Mouse (Mus musculus): ENCODE data around the gene Zbtb49. TPM values are rescaled to one million over a fixed set of nuclear protein-coding genes. Genes with fewer than 3 reads are reported as not detected.

The Zbtb49 gene
- polyA plus RNA-seq, 1 experiment: 7.1 TPM

DNA sequence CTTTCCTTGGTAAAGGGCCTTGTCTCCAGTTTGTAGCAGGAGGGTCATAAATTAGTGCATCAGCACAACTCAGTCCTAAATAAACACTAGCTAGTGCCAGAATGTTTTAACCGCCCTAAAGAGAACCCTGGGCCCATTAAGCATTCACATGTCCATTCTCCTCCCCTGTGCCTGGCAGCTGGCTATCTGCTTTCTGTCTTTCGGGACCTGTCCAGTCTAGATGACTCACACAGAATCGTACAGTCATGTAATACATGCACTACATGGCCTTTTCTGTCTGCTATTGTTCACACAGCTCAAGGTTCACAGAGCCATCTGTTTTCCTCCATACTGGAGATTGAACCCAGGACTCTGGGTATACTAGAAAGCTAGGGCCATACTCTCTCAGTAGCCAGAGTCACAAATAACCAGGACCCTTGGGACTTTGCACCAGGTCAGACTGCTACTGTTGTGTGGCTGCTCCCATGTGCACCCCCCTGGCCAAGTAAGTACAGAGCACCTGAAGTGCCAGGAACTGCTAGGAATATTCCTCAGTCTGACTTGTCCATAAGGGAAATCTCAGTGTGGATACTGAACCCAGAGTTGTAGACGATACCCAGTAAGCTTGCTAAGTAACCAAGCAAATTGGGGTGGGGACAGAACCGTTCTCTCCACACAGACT lies 23.3 kb downstream of the Zbtb49 start:
- DNase-seq: no peak
- H3K4me1 ChIP-seq (ENCODE audit: control insufficient read depth, insufficient read depth, low read length): no peaks in the 10 kb centered on the region
- TF ChIP-seq CTCF (conservative IDR thresholded peaks at IDR 0.05; ENCODE audit: insufficient read depth, insufficient read length, low read depth, low read length) (no peak), POLR2A (IDR thresholded peaks at IDR 0.05; ENCODE audit: low read depth, low read length) (no peak)
- 66% methylated on average over 5 of the region's 5 CpGs for WGBS
- no peak overlapping the region for H3K27ac ChIP-seq (ENCODE audit: insufficient read depth, low read depth, low read length)
- no peak overlapping the region for H3K4me3 ChIP-seq (ENCODE audit: insufficient read depth, low read depth, low read length)
- H3K36me3 ChIP-seq (ENCODE audit: control insufficient read depth, insufficient read depth, low read length): no peaks in the 10 kb centered on the region
- no peaks in the 10 kb centered on the region for H3K27me3 ChIP-seq (replicated peaks; ENCODE audit: control insufficient read depth, insufficient read depth, low read length)

DNA sequence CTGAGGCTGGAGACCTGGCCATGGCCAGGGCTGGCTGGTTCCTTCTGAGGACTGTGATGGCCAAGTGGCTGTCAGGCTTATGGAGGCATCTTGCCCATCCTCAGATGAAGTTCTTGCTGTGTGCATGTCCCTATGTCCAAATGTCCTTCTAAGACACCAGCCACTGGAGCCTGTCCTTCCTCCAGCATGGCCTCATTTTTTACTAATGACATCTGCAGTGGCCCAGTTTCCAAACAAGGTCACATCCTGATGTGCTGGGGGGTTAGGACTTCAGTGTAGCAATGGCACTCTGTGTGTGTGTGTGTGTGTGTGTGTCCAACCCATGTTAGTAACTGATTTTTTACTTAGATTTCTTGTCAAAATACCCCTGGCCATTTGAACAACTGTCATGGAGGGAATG lies 24.3 kb downstream of the Zbtb49 start:
- TF ChIP-seq POLR2A (IDR thresholded peaks at IDR 0.05; ENCODE audit: low read depth, low read length): no peak
- no peak for TF ChIP-seq CTCF (conservative IDR thresholded peaks at IDR 0.05; ENCODE audit: insufficient read depth, insufficient read length, low read depth, low read length)
- DNase-seq: no peak
- Histone ChIP-seq H3K27me3 (replicated peaks; ENCODE audit: control insufficient read depth, insufficient read depth, low read length) (no peaks in the 10 kb centered on the region), H3K4me1 (ENCODE audit: control insufficient read depth, insufficient read depth, low read length) (no peaks in the 10 kb centered on the region), H3K36me3 (ENCODE audit: control insufficient read depth, insufficient read depth, low read length) (no peaks in the 10 kb centered on the region), H3K27ac (ENCODE audit: insufficient read depth, low read depth, low read length) (no peak overlapping the region), H3K4me3 (ENCODE audit: insufficient read depth, low read depth, low read length) (no peak overlapping the region)

DNA sequence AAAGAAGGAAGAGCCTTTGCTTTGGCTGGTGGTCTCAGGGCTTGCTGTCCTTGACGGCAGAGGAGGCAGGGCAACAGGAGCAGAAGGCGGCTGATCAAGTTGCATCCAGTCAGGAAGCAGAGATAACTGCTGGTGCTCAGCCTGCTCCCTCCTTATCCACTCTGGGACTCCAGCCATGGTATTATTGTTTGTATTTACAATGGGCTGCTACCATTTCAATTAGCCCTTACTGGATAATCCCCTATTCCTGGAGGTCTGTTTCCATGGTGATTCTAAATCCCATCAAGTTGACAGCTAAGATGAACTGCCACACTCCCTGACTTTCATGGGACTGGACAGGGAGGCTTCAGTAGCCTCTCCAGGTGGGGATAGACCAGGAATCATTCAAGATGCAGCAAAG lies 25.3 kb downstream of the Zbtb49 start:
- no peak for TF ChIP-seq POLR2A (IDR thresholded peaks at IDR 0.05; ENCODE audit: low read depth, low read length)
- no peak for TF ChIP-seq CTCF (conservative IDR thresholded peaks at IDR 0.05; ENCODE audit: insufficient read depth, insufficient read length, low read depth, low read length)
- Histone ChIP-seq H3K36me3 (ENCODE audit: control insufficient read depth, insufficient read depth, low read length) (no peaks in the 10 kb centered on the region), H3K27ac (ENCODE audit: insufficient read depth, low read depth, low read length) (no peak overlapping the region), H3K27me3 (replicated peaks; ENCODE audit: control insufficient read depth, insufficient read depth, low read length) (no peaks in the 10 kb centered on the region), H3K4me3 (ENCODE audit: insufficient read depth, low read depth, low read length) (no peak overlapping the region), H3K4me1 (ENCODE audit: control insufficient read depth, insufficient read depth, low read length) (no peaks in the 10 kb centered on the region)
- DNase-seq: no peak
- 38% methylated on average over 2 of the region's 2 CpGs for WGBS

DNA sequence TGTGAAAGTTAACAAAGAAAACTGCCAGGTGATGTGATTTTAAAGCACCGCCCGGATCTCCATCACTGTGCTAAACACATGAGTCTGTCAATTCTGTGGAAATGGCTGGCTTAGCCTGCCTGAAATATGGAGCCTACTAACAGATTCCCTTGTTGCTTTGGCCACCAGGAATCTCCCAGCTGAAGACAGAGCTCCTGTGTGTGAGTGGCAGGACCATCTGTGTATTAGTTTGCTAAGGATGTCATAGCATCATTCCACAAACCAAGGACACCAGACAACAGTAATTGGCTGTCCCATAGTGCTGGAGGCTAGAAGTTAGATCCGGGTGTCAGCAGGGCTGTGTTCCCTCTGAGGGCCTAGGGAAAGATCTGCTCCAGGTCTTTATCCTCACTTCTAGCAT lies 29.4 kb downstream of the Zbtb49 start:
- TF ChIP-seq POLR2A (IDR thresholded peaks at IDR 0.05; ENCODE audit: low read depth, low read length) (no peak), CTCF (conservative IDR thresholded peaks at IDR 0.05; ENCODE audit: insufficient read depth, insufficient read length, low read depth, low read length) (no peak)
- H3K4me1 ChIP-seq (ENCODE audit: control insufficient read depth, insufficient read depth, low read length): no peaks in the 10 kb centered on the region
- DNase-seq: no peak
- no peak overlapping the region for H3K4me3 ChIP-seq (ENCODE audit: insufficient read depth, low read depth, low read length)
- no peaks in the 10 kb centered on the region for H3K36me3 ChIP-seq (ENCODE audit: control insufficient read depth, insufficient read depth, low read length)
- 93% methylated on average over 3 of the region's 3 CpGs for WGBS
- H3K27me3 ChIP-seq (replicated peaks; ENCODE audit: control insufficient read depth, insufficient read depth, low read length): no peaks in the 10 kb centered on the region
- H3K27ac ChIP-seq (ENCODE audit: insufficient read depth, low read depth, low read length): no peak overlapping the region

DNA sequence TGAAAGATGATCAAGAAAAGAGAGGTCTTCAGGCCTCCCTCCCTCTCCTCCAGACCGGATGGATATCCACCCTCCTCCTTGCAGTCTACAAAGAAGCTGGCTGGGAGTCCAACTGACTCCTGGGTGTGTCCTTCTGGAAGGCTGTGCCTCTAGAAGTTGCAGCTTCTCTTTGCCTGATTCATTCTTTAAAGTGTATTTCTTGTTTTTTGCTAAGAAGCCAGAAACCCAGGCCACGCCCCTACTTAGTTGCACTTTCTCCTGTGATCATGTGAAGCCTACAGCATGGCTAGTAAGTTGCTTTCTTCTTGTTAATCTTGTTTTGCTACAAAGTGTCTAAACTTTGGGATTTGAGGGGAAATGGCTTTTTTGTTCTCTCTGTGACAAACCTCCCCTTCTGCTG lies 33.3 kb downstream of the Zbtb49 start:
- no peak for DNase-seq
- Histone ChIP-seq H3K36me3 (ENCODE audit: control insufficient read depth, insufficient read depth, low read length) (no peaks in the 10 kb centered on the region), H3K27me3 (replicated peaks; ENCODE audit: control insufficient read depth, insufficient read depth, low read length) (no peaks in the 10 kb centered on the region), H3K4me3 (ENCODE audit: insufficient read depth, low read depth, low read length) (no peak overlapping the region), H3K4me1 (ENCODE audit: control insufficient read depth, insufficient read depth, low read length) (no peaks in the 10 kb centered on the region), H3K27ac (ENCODE audit: insufficient read depth, low read depth, low read length) (no peak overlapping the region)
- no peak for TF ChIP-seq CTCF (conservative IDR thresholded peaks at IDR 0.05; ENCODE audit: insufficient read depth, insufficient read length, low read depth, low read length)
- no peak for TF ChIP-seq POLR2A (IDR thresholded peaks at IDR 0.05; ENCODE audit: low read depth, low read length)
- WGBS: 85% methylated on average over 2 of the region's 2 CpGs

DNA sequence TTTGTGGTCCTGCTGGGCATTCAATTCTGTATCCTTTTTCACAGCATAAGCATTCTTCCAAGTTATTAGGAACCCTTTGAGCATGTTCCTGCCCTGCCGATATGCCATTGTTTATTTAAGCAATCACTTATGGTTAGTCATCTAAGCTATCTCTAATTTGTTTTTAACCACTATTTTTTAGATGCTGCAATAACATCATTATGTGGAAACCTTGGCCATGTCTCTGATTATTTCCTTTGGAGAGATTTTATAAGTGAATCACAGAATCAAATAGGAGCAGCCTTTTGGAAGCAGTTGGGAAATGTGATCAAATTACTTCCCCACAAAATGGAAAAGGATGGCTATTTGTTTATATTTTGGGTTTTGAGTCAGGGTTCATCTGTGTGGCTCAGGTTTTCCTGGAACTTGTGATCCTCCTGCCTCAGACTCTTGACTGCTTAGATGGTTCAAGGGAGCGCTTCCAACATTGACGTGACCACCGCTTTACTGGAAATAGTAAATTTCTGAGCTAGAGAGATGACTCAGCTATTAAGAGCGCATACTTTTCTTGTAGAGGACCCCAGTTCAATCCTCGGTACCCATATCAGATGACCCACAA lies 35.5 kb downstream of the Zbtb49 start:
- Histone ChIP-seq H3K4me1 (ENCODE audit: control insufficient read depth, insufficient read depth, low read length) (no peaks in the 10 kb centered on the region), H3K36me3 (ENCODE audit: control insufficient read depth, insufficient read depth, low read length) (no peaks in the 10 kb centered on the region), H3K27ac (ENCODE audit: insufficient read depth, low read depth, low read length) (no peak overlapping the region), H3K4me3 (ENCODE audit: insufficient read depth, low read depth, low read length) (no peak overlapping the region), H3K27me3 (replicated peaks; ENCODE audit: control insufficient read depth, insufficient read depth, low read length) (no peaks in the 10 kb centered on the region)
- TF ChIP-seq CTCF (conservative IDR thresholded peaks at IDR 0.05; ENCODE audit: insufficient read depth, insufficient read length, low read depth, low read length) (no peak), POLR2A (IDR thresholded peaks at IDR 0.05; ENCODE audit: low read depth, low read length) (no peak)
- no peak for DNase-seq
- 83% methylated on average over 6 of the region's 6 CpGs for WGBS

DNA sequence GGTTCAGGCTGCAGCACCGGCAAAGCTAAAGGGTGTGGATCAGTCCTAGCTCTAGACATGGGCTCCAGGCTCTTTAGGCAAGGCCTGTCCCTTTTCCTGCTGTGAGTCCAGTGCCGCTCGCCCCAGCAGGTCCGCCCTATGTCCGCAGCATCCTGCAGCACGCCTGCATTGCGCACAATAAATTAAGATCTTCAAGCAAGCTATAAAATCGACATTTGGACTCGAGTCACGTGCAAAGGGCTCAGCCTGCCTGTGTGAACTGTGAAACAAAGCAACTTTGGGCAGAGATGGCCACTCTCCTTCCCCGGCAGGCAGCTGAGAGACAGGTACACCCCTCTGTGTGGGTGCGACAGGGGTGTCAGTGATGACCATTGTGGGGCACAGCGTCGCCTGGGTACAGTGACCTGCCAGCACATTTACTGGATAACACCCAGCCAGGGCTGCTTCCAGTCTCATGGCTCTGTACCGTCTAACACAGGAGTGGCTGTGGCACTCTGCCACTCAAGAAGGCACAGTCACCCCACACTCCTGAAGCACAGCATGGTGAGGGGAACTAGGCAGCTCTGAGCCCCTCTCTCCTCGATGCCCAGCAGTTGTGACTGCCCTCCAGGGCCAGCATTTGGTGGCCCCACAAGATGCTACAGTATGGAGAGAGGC lies 45.9 kb downstream of the Zbtb49 start:
- no peaks in the 10 kb centered on the region for H3K4me1 ChIP-seq (ENCODE audit: control insufficient read depth, insufficient read depth, low read length)
- H3K27ac ChIP-seq (ENCODE audit: insufficient read depth, low read depth, low read length): no peak overlapping the region
- H3K4me3 ChIP-seq (ENCODE audit: insufficient read depth, low read depth, low read length): no peak overlapping the region
- DNase-seq: no peak
- 70% methylated on average over 16 of the region's 16 CpGs for WGBS
- no peaks in the 10 kb centered on the region for H3K27me3 ChIP-seq (replicated peaks; ENCODE audit: control insufficient read depth, insufficient read depth, low read length)
- H3K36me3 ChIP-seq (ENCODE audit: control insufficient read depth, insufficient read depth, low read length): no peaks in the 10 kb centered on the region
- TF ChIP-seq CTCF (conservative IDR thresholded peaks at IDR 0.05; ENCODE audit: insufficient read depth, insufficient read length, low read depth, low read length): no peak
- TF ChIP-seq POLR2A (IDR thresholded peaks at IDR 0.05; ENCODE audit: low read depth, low read length): no peak
